Mouse (Mus musculus): ENCODE measurements around the gene Erc2.

Gene Erc2

GRCm38 (mm10) chr14:28068021-28068420 lies 445.8 kb downstream of the Erc2 start:
- no peak for DNase-seq (ENCODE audit: low spot score)

GRCm38 (mm10) chr14:28069826-28070225 lies 447.6 kb downstream of the Erc2 start:
- DNase-seq (ENCODE audit: low spot score): no peak

DNA sequence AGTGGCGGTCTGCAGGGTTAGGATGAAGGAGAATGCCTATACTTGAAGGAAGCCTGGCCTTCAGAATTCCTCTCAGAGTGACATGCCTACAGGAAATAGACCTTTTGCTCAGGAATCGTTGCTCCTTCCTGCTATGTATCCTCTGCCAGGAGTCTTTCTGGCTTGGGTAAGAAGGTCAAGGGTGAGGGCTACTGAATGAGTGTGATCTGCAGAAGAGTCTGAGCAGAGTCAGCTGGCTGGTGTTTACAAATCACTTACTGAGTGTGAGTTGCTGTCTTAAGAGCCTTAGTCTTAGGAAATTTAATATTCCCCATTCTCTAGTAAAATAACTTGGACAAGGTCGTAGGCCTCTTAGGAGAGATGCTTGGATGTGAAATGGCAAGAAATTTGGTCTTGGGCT lies 450.3 kb downstream of the Erc2 start:
- DNase-seq (ENCODE audit: low spot score): no peak

DNA sequence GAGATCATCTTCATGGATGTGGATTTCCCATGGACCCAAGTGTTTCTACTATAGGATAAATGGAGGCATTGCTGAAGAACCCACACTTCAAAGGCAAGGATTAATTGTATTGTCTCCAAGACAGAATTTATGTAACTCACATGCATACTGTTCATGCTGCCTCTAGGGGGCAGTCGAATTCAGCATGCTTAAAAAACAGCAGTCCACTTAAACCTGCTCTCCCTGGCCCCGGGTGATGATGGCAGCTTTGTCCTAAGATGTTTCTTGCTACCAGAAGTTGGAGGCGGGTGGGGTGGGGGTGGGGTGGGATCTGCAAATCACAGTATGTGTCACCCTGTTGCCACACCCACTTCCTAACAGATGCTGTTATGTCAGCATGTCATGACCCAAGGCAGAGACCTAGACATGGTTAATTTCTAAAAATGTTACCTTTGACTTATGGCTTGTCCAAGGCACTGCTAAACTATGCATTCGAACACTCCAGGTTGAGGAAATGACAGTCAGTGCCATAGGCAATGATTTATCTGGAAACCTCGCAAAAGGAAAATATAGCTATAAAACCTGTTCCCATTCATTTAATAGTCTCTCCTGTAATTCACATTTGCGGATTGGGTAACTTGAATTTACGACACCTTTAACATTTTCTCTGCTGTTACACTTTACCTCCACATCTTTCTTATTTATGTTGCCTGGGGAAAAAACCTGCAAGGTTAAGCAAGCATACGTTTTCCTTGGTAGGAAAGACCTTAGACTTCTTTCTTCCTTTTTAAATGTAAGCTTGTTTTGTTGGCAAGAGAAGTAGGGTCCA lies 467.6 kb downstream of the Erc2 start:
- DNase-seq (ENCODE audit: low spot score): no peak

GRCm38 (mm10) chr14:28091367-28091766 lies 469.1 kb downstream of the Erc2 start:
- DNase-seq (ENCODE audit: low spot score): no peak

- DNase-seq (ENCODE audit: low spot score): no peak
Observed at GRCm38 (mm10) chr14:28093214-28093613, 471.0 kb downstream of the Erc2 start.

- DNase-seq (ENCODE audit: low spot score): no peak
Observed at GRCm38 (mm10) chr14:28093913-28094312, 471.7 kb downstream of the Erc2 start.

- no peak for DNase-seq (ENCODE audit: low spot score)
Observed at GRCm38 (mm10) chr14:28099084-28099483, 476.9 kb downstream of the Erc2 start.

DNA sequence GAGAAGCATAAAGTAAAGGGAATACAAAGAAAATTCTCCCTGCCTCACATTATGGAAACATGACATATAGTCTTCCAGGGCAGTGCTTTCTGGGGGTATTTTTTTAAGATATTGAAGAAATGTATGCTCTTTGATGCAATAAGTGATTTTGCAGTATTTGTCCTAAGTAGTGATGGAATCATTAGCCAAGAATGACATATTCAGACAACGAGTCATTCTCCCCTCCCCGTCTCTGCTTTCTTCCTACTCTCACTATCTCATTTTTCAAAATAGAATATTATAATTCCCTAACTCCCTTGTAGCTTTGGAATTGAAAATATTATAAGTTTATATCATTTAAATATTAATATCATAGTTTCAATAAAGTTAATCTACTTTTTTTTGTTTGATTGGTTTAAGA lies 490.9 kb downstream of the Erc2 start:
- no peak for DNase-seq (ENCODE audit: low spot score)

DNA sequence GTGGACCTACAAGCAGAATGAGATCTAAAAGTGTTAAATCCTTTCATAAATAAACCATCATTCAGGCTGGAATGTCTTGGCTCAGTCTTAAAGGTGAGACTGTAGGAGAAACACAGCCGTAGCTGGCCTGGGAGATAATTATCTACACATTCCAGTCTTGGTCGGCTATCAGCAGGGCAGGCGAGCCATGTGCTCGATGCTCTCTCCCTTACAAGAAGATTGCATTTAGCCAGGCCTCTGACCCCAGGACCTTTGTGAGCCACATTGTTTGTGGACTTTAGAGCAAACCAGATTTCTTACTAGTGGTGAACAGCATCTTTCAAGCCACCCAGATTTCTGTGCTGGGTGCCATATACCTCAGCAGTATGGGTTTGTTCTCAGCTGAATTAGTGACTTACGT lies 498.6 kb downstream of the Erc2 start:
- no peak for DNase-seq (ENCODE audit: low spot score)

DNA sequence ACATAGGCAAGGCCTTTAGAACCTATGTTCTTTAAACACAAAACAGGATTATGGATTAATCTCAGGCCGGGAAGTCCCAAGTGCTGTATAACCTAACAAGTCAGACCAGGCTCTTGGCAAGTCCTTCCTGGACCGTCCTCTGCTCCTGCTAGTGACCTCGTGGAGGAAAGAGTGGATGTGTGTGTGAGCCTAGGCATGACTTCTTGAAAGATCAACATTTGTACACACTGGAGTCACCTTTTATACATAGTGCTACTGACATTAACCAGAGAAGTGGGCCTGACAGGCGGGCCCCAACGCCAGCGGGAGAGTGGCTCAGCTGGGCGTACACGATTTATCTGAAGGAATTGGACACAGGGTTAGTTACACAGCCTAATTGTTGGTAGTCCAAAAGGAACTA lies 504.6 kb downstream of the Erc2 start:
- DNase-seq (ENCODE audit: low spot score): no peak

DNA sequence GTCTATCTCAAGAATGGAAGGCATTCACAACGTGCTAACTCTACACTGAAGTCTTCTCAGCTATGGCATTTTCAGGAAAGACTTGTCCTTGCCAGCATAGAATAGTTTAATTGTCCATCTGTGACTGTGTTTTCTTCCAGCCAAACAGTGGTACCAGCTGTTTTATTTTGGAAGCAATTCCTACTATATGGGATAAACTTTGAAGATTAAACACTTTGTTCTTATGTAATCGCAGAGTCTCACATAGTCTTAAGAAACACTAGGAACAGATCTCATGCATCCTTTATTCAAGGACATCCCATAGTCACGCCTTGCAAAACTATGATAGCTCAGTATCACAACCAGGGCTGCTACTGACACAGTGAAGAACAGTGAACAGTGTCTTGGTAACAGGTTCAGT lies 506.8 kb downstream of the Erc2 start:
- no peak for DNase-seq (ENCODE audit: low spot score)

DNA sequence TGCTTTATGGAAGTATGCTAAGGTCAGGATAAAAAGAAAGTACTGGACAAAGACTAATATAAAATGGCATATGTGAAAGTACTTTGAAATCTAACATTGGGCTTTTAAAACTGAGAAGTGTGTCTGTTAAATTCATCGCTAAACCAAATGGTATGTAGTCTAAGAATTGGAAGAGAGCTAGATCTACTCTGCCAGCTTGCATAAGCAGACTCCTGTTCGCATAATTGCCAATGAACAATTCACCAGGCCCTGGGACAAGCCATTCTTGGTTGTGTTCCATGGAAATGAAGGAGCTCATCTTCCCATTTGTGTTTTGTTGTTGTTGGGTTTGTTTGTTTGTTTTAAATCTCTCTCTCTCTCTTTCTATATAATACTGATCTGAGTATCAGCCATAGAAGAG lies 521.8 kb downstream of the Erc2 start:
- no peak for DNase-seq (ENCODE audit: low spot score)

- DNase-seq (ENCODE audit: low spot score): no peak
Observed at GRCm38 (mm10) chr14:28147201-28147600, 525.0 kb downstream of the Erc2 start.

DNA sequence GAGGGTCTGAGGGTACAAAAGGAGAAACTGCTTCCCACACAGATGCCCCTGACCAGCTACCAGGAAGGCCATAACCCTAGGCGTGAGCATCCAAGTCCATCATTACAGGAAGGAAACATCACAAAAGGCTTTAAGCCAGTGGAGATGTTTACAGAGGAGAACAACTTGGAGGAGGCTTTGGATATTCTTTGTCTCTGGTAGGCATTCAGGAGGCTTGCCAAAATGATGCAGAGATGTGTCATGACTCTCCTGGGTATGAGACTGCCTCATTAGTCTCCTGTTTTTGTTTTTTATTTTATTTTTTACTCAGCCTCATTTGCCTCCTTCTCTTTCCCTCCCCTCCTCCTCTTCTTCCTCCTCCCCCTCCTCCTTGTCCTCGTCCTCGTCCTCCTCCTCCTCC lies 528.7 kb downstream of the Erc2 start:
- no peak for DNase-seq (ENCODE audit: low spot score)

GRCm38 (mm10) chr14:28155706-28156105 lies 533.5 kb downstream of the Erc2 start:
- DNase-seq (ENCODE audit: low spot score): no peak

DNA sequence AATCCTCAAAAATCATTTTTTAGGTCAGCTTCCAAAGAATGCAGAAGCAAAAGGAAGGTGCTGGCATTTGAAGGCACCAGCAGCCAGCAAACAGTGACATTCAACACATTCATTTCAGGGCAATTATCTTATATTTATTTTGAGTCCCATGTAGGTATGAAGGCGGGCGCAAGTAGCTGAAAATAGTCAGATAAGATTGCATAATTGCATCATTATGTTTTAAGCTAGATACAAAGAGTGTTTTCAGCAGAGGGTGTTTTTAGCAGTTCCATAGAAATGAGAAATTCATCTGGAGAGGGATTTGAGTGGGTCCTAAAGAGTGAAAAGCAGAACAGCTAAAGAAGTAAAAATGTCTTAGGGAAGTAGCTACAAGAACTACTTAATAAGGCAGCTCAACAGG lies 538.6 kb downstream of the Erc2 start:
- no peak for DNase-seq (ENCODE audit: low spot score)

GRCm38 (mm10) chr14:28164642-28165408 lies 542.6 kb downstream of the Erc2 start:
- no peak for DNase-seq (ENCODE audit: low spot score)

DNA sequence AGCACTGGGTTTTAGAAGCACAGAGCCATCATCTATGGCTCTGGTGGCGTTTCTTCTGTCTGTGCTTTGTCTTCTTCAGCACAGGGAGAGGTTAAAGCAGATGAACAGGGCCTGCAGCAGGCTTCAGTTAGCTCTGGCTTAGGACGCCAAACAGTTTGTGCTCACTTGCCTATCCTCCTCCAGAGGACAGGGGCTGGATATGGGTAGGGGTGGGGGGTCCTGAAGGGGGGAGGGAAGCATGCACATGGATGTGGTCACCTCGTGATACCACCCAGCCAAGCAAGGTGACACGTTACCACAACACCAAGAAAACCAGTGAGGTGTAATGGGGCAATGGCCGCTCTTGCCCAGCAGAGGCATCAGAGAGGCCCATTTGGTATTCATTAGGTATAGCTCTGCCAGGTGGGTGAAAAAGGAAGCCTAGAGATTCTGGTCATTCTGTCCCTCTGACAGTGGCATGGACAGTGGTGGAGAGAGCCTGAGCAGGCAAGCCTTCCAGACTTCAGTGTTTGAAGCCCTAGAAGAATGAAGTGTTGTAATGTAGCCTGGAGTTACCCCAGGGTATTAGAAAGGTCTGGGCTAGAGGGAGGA lies 543.5 kb downstream of the Erc2 start:
- no peak for DNase-seq (ENCODE audit: low spot score)

GRCm38 (mm10) chr14:28170711-28171110 lies 548.5 kb downstream of the Erc2 start:
- DNase-seq (ENCODE audit: low spot score): no peak

DNA sequence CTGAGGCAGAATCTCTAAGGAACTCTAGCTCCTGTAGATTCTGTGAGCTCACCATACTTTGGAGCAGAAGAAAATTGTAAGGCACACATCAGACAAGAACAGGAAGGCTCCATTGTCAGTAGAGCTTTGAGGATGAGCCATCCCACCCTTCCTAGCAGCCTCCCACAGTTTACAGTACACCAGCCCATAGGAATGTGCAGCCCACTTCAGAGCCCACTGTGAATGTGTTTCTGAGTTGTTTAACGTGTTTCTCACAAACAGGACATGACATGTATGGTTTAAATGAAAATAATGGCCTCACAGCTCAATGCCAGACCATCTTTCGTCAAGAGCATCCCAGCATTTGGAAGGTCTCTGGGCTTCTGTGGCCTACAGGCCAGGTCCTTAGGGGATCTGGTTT lies 549.1 kb downstream of the Erc2 start:
- no peak for DNase-seq (ENCODE audit: low spot score)

GRCm38 (mm10) chr14:28173736-28174135 lies 551.5 kb downstream of the Erc2 start:
- DNase-seq (ENCODE audit: low spot score): no peak

Measured in spleen, adult 12 weeks (tissue).